Mouse (Mus musculus) ZHBTc4 (cell line): ENCODE results near the gene Galnt2.
A peak's percentile ranks its signal among the peaks of the same experiment; 100 is the strongest.

Experiments
- DNase-seq: peaks from one replicate; pipeline ENCODE4 v3.0.0-alpha.2; 2011; ENCODE audit warnings: low read depth, low spot score

Gene Galnt2

DNA sequence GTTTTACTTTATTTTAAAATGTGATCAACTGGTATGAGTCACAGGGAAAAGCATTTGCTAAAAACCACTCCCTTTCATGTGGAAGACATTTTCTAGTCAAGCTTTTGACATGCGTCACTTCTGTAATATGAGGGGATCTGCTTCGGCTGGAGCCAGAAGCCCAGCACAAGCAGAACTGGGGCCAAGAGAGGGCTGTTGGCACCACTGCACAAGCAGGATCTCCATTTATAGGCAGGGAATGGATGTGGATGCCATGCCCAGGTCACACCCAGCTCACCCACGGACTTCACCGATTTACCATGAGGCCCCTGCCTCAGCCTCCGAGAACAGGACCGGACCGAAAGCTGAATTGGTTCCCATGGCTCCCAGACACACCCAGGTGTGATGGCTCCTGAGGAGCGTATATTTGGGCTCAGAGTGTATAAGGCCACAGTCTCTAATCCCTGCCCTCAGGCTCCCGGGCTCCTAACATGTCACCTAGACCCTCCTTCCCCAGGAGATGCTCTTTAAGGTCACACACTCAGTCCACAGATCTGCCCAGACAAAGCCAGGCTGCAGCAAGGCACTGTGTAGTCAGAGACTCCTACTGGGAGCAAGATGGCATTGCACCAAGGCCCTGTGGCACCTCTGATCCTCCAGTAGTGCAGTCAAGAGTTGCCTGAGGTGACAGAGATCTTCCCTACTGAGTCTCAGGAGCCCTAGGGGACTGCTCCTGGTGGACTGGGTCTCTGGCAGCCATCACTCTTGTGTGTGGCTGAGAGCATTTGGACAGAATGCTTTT is 59.9 kb downstream of the Galnt2 start:
- DNase-seq = peak; percentile 53

DNA sequence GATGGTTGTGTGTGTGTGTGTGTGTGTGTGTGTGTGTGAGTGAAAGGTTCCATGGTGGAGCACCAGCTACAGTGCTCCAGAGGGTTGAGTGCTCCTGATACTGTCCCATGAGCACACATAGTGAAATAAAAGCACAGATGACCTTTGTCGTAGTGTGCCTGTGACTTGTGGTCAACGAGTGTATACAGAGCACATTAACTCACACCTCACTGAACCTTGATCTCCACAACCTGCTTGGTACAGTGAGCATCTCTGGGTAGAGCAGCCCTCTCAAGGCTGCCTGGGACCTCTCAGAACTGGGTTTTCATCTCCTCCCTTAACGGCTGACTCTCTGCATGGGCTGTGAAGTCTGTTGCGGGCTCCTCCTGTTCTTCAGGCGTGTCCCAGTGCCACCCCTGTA is 60.5 kb downstream of the Galnt2 start:
- no peak for DNase-seq

DNA sequence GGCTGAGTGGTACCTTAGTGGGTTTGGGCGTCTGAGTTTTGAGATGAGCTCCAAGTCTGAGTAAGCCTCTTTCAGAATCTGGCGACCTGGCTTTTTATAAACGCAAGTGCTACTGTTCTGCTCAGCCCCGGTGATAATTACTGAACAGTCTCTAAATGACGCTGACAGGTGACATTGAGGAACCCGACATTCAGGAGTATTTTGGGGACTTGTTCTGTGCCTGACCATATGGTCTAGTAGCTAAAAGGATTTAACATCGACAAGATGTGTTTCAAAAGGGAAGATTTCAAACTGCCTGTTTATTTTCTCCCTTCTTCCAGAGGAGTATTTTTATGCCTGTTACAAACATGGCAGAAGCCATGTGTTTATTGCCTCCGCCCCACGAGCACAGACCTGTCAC is 61.8 kb downstream of the Galnt2 start:
- DNase-seq = no peak

DNA sequence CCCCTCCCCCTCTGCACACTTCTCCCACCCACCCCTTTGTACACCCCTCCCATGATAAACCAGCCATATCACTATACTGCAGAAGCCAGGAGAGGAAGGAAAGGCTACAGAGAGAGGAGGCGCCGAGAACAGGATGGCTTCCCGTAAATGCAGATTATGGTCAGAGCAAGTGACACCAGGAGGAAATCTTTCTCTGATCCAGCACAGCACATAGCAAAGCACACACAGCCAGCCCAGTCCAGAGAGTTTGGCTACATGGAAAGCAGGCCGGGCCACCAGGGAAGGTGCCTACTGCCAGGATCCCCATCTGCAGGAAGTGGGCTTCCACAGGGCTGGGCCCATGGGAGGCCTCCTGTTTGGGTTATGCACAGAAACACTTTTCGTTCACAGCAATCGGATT is 63.2 kb downstream of the Galnt2 start:
- DNase-seq = no peak

DNA sequence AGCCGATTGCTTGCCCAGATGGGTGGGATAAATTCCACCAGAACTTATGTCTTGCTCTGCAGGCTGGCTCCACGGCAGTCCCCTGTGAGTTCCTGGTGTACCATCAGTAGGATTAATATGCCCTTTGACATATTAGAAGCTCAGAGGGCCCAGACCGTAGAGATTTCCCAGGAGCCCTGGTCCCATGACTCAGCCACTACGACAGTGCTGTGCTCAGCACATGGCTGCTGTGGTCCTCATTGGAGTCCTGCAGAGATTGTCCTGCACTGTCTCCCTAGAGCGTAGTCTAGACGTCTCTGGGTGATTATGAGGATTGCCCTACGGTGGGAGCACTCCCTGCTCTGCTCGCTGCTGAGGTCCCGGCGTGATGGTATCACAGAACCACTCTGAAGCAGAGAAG is 63.7 kb downstream of the Galnt2 start:
- DNase-seq = no peak

DNA sequence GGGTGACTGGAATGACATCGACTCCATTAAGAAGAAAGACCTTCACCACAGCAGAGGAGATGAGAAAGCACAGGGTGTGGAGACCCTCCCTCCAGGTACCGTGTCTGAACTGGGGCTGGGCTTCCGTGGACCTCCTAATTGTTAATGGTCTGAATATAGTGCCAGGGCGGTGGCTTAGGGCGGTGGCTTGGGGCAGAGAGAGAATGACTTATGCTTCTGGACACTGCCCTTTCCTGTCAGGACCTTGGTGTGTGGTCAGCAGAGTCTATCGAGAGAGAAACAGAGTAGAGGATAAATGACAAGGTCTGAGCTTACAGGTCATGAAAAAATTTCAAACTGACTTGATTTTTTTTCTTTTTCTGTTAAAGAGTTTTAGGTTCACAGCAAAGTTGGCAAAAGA is 64.2 kb downstream of the Galnt2 start:
- no peak for DNase-seq

DNA sequence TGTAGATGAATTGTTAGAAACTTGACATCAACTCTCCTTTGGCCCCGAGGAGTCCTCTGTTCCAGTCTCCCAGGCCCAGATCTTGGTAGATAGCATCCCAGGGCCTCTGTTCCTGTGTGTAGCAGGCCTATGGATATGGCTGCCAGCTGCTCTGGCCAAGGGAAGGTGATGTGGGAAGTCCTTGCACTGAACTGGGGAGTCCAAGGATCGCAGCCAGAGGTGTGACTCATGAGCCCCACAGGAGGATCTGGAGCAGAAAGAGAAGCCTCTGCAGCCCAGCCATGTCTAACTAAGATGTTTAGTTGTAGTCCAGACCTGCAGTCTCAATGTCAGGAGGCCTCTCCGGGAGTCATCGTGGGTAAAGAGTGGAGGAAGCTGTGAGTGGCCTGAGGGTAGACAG is 70.3 kb downstream of the Galnt2 start:
- DNase-seq = no peak

DNA sequence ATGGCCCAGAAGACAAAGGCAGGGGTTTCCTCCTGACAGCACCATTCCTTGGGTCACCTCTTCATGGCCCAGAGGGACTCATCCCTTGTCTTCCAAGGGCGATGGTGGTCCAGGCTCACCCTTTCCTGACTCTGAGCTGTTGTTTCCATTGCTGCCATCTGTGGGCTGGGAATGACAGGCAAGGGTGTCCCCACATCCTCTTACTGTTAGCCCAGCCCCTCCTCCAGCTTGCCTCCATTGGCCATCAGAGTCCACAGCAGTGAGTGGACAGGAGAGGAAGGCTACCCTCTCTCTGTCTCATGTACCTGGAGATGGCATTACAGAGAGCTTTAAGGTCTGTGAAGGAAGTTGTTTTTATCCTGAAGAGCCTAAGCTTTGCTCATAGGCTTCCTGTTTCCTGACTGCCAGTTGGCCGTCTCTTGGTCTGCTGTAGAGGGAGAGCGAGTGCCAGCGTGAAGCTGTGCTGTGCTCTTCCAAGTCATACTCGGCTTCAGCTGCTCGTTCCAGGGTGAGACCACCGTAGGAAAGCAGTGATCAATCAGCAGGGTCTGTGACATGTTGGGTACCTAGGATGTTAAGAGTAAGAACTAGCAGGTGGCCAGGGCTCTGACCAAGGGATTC is 70.9 kb downstream of the Galnt2 start:
- no peak for DNase-seq

DNA sequence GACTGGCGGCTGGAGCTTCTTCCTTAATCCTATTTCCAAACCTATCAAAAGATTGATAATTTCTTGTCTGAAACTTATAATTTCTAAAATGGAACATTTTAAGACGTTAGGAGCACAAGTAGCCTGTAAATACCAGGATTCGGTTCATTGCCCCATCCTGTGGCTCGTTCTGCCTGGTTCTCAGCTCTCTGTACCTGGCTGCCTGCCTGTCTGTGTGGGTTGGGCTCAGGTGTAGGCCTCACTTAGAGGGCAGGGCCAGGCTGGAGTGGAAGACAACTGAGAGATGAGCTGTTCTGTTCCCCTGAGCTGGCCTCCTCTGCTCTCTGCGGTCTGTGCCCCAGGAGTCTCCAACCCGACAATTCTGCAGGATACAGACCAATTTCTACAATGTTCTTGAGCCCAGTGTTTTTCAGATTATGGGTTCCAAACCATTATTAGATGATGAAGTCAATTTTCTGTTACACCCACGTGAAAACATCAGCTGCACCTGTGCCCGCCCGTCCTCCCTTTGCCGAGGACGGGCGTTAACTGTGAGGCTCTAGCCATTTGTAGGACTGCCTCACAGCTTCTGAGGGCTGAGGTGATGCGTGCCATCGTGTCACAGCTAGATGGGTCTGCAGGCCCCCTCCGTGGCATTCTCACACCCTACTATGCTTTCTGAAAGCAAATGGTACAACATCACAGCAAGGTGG is 72.2 kb downstream of the Galnt2 start:
- no peak for DNase-seq

DNA sequence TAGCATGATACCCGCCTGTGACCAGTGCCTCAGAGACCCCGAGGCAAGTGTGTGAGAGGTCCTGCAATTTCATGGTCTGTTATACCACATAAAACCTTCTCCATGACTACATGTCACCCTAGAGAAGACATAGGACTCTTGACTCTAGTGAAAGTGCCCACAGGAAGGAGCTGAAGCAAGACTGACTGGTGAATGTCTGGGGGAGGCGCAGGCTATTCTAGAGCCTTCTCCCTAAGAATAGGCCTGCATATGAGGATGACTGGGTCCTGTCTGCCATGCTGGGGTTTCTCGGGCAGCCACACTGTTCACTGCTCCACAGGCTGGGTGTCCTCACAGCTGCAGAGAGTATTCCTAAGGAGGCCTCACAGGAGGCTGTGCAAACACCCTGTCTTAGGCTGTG is 73.0 kb downstream of the Galnt2 start:
- DNase-seq = no peak

DNA sequence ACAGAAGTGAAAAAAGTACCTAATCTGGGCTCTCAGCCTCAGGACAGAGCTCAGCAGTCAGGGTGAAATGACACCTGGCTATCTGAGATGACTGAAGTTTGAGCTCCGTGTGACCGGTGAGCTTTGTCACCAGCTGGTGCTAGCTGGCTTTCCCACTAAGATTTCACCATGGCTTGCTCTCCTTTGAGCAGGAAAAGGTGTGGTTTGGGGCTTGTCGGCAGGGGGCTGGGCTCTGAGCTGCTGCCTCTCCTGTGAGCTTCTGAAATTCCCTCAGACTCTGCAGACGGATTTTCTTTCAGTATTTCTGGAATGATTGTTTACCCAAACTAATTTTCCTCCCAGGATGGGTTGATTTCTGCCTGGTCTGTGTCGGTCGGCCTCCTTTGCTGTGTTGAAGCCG is 75.4 kb downstream of the Galnt2 start:
- DNase-seq = peak; percentile 57

DNA sequence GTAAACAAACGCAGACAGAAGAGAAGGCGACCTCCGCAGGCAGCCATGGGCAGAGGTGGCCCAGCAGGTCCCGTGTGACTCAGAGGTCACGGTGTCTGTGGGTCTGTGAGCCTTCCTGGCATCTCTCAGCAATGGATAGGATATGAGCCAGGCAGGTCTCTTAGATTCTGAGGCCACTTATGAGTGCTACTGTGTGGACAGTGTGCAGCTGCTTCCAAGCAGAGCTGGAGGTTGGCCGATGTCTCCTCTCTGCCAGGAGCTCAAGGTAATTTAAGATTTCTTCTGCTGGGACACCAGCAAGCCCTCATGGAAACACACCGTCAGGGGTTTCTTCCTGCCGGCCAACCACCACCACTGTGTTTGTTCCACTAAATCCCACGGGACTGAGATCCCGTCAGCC is 76.5 kb downstream of the Galnt2 start:
- no peak for DNase-seq

DNA sequence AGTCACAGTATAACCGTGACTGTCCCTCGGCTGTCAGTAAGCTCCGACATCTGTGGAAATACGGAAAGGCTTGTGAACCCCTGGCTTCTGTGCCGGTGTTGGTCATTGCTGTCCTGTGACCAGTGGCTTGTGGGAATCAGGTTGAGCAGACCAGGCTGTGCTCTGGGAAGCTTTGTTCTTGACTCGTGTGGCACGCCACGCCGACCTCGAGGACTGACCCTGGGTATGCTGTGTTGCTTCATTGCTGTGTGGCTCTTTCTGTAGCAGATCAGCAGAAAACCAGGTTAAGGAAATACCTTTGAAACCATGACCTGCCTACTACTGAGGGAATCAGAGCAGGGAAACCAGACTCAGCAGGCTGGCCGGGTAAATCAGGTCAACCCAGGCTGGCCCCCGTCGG is 79.3 kb downstream of the Galnt2 start:
- no peak for DNase-seq

DNA sequence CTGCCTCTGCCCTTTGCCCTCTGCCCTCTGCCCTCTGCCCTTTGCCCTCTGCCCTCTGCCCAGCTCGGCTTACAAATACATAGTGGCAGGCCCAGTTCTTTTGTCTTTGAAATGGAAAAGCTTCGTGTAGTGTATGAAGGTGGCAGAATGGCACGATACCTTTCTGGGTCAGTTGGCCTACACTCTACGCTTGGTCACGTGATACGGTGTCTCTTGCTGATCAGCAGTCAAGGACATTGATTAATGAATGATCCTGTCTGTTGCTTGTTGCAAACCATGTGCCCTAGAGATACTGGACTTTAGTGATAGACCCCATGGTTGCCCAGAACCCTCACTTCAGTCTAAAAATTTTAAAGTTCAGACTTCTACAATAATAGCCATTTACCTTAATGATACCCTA is 79.9 kb downstream of the Galnt2 start:
- no peak for DNase-seq

DNA sequence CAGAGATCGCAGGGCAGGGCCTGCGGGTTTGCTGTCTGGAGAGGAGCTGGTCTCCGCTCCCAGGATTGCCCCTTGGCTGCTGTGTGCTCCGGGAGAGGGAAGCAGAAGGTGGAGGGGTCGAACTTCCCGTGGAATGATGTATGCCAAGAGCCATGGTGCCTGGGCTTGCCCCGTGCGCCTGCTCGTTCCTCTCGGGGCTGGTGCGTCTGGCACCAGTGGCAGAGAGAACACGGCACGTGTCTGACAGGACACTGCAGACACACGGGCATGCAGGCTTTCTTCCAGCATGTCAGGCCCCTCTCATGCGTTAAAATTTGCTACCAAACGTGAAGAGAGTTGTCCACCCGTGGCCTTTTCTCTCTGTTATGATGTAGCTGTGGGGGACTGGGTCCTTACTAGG is 80.5 kb downstream of the Galnt2 start:
- no peak for DNase-seq

DNA sequence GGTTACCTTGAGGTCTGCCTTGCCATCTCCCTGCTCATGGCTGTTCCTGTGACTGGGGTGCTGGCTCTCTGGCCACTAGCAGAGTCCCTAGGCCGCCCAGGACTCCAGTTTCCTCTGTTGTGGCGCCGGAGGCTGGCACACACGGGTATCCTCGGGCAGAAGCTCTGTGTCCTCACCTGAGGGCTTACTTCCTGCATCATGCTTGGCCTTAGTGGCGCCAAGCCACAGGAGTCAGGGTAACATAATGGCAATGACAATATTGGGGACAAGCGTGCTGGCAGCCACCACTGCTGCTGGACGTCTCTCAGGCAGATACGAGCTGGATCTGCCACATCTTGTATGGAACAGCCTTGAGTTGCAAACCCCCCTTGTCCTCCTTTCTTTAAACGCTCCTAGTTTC is 81.0 kb downstream of the Galnt2 start:
- no peak for DNase-seq

DNA sequence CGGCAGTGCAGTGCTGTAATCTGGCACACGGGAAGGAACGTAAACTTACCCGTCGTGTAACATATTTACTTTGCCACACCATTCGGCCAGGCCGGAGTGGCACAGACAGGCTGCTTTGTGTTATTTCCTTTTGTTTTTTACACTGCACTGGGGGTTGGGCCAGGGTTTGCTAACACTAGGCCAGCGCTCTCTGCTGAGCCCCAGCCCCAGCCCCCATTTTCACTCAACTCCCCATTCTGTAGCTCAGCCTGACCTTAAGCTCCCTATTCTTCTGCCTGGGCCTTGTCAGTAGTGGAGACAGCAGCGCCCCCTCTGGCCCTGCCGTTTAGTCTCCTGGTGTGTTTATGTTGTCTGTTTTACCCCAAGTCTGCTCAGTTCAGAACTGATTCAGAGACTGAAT is 83.6 kb downstream of the Galnt2 start:
- peak; percentile 65 for DNase-seq

DNA sequence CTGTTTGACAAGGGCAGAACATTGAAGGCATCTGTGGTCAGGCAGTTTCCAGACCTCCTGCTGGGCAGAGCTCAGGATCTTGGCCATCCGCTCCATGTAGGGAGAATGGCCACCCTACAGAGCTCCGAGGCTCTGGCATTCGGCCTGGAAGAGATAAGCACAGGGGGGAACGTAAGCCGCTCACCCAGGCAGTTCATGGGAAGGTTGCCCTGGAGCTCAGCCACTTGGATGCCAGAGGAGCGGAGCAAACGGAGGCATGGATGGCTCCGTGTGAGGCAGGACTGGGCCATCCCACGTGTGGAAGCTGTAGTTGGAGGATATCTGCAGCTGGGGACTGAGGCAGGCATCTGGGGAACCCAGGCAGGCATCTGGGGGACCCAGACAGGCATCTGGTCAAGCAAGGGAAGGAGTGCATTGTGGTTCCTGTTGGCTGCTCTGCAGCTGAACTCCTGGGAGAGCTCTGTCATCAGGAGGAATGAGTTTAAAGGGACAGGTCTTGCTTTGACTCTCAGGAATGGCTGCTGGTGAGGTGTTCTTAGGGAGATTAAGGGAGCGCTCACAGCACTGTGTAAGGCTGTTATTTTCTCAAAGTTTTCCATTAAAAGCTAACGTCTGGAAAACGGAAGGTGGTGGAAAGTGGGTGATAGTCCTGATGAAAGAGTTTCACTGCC is 85.4 kb downstream of the Galnt2 start:
- DNase-seq = no peak

DNA sequence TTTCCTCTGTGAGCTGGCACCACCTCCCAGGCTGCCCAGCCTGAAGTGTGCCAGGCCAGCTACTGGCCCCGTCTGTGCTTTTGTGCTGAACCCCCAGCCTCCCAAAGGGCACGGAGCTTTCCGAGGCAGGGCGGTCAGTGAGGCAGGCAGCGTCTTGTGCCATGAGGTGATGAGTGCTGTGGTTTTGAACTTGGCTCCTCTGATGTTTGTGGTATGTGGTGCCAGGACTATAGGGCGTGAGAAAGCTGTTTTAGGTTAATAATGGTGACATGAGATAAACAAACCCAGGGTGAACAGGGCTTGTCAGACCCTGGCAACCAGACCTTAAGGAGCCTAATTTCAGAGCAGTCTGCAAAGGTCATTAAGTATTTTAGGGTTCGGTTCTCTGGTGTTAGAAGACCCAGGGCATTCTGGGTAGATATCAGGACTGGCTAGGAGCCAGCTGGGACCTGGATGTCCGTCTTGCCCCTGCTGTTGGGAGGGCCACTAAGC is 86.0 kb downstream of the Galnt2 start:
- no peak for DNase-seq

DNA sequence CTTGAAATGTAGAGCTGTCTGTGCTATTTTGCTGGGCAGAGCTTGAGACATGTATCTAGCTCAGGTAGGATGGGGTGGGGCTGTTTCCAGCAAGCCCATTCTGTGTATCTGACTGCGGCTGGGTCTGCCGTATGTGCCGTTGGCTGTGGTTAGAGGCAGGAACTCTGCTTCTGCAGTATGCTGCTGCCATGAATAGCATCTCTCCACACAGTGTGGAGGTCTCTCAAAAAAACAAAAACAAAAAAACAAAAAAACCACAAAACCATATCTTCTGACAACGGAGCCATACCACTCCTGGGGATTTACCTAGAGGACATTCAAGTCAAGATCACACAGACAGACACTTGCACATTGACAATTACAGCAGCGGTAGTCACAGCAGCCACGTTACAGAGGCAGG is 86.6 kb downstream of the Galnt2 start:
- DNase-seq = no peak

DNA sequence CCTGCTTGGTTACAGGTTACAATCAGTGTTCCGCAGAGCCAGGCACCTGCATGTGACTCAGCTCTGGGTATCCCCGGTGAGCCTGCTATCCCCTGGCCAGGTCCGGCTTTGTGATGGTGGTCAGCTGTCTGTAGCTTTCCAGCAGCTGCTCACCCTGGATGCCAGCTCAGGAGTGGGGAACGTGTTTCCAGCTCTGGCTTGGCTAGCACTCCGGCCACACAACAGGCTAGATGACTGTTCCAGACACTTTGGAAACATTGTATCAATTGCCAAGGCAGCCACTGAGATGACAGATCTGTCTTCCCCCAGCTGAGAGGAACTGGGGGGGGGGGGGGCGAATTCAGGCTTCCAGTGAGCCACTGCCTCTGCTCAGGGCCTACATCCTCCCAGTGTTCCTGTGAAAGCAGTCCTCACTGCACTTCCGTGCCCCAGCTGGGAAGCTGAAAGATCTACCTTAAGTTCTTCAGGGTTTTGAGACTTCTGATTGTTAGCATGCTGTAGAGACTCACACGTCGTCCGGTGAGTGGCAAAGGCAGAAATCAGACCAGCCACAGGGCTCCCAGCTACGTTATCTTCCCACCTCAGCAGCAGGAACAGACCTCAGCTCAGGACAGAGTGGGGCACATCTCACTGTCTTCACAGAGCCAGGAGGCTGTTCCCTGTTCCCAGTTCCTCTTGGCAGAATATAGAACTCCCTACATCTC is 87.6 kb downstream of the Galnt2 start:
- no peak for DNase-seq

DNA sequence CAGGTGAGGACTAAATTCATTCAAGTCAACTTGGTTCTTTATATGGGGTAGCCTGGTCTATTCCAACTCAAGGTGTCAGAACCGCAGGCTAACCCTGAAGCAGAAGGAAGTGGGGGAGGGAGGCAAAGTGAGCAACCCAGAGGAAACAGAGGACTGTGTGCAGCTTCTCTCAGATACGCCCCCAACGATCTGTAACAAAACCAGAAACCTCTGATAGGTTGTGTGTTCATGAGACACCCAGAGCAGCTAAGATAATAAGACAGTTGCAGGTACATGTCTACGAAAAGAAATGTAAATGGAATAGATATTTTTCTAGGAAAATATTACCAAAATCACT is 88.1 kb downstream of the Galnt2 start:
- DNase-seq = no peak
